Mouse (Mus musculus) limb, embryonic 14.5 days (tissue): Measurements from ENCODE around the gene Rex1bd. TPM values are rescaled to one million over a fixed set of nuclear protein-coding genes. Genes with fewer than 3 reads are reported as not detected.

Experiments
- ATAC-seq: fragments of 200-750 bp; cut with Nextera tagmentation; 2 replicates; pipeline ENCODE4 v1.8.0; 2017; ENCODE audit warnings: low read depth, moderate number of reproducible peaks, moderate TSS enrichment; ENCODE audit not compliant: low FRiP score
- DNase-seq: peaks from one replicate; pipeline ENCODE4 v3.0.0-alpha.2; 2015; ENCODE audit warnings: low spot score
- H3K27ac ChIP-seq: fragments of 300-500 bp; sonication (generic); replicated peaks from 2 replicates; pipeline ENCODE4 v1.5.1; 2014; ENCODE audit warnings: low read depth, mild to moderate bottlenecking, low read length, moderate library complexity, mixed read lengths
- H3K27me3 ChIP-seq: fragments of 300-500 bp; sonication (generic); 2 replicates; pipeline ENCODE4 v1.6.1; 2014; ENCODE audit warnings: low read length, mixed read lengths; ENCODE audit not compliant: control insufficient read depth, insufficient read depth
- H3K36me3 ChIP-seq: fragments of 300-500 bp; sonication (generic); 2 replicates; pipeline ENCODE4 v1.6.1; 2014; ENCODE audit warnings: mild to moderate bottlenecking, low read length, moderate library complexity, mixed read lengths; ENCODE audit not compliant: control insufficient read depth, insufficient read depth
- H3K4me1 ChIP-seq: fragments of 300-500 bp; sonication (generic); 2 replicates; pipeline ENCODE4 v1.6.1; 2014; ENCODE audit warnings: antibody characterized with exemption, low read length, mixed read lengths; ENCODE audit not compliant: control insufficient read depth, insufficient read depth
- H3K4me2 ChIP-seq: fragments of 300-500 bp; sonication (generic); replicated peaks from 2 replicates; pipeline ENCODE4 v1.6.1; 2014; ENCODE audit warnings: low read depth, mild to moderate bottlenecking, low read length, moderate library complexity; ENCODE audit not compliant: severe bottlenecking
- H3K4me3 ChIP-seq: fragments of 300-500 bp; sonication (generic); replicated peaks from 2 replicates; pipeline ENCODE4 v1.5.1; 2014; ENCODE audit warnings: low read length
- H3K9ac ChIP-seq: fragments of 300-500 bp; sonication (generic); 2 replicates; pipeline ENCODE4 v1.6.1; 2014; ENCODE audit warnings: mild to moderate bottlenecking, low read depth, low read length, moderate library complexity; ENCODE audit not compliant: severe bottlenecking
- H3K9me3 ChIP-seq: fragments of 300-500 bp; sonication (generic); 2 replicates; pipeline ENCODE4 v1.6.1; 2016; ENCODE audit warnings: low read length; ENCODE audit not compliant: control insufficient read depth
- POLR2A ChIP-seq: fragments of 200-500 bp; IDR thresholded peaks from 2 replicates; pipeline ENCODE4 v1.8.0; 2012; ENCODE audit warnings: inconsistent platforms, mild to moderate bottlenecking, moderate library complexity, borderline replicate concordance; ENCODE audit not compliant: insufficient read depth, insufficient read length; ENCODE audit errors: extremely low read depth
- WGBS: fragments of 180-500 bp; shearing (Covaris S2); extraction: QIAGEN DNeasy Blood & Tissue Kit; methylation state at CpG from one replicate; pipeline ENCODE4 v1.1.7; 2014; 5-methylcytosine and 5-hydroxymethylcytosine counted together
- polyA plus RNA-seq, 2 experiments: library from polyadenylated mRNA; depleted of rRNA in 1 of 2; stranded (reverse) in 1 of 2; unstranded in 1 of 2; fragments of >200 nt; fragmentation: Nextera tagmentation in 1 of 2; extraction: Ambion mirVana in 1 of 2; gene quantifications; 2 replicates each; pipeline versions ENCODE4 v1.2.1 to v1.2.3; 2012 to 2014

Gene Rex1bd
- polyA plus RNA-seq, 2 experiments, result 152 to 154 TPM

GRCm38 (mm10) chr8:70469938-70470337, 36.6 kb downstream of the Rex1bd start:
- Histone ChIP-seq H3K9ac (no peak overlapping the region), H3K4me3 (no peak overlapping the region), H3K36me3 (peaks cover 7% of the 10 kb centered on the region), H3K27me3 (no peaks in the 10 kb centered on the region), H3K4me2 (no peak overlapping the region), H3K4me1 (peaks cover 9% of the 10 kb centered on the region; the same call in 1 of the 2 replicates), H3K9me3 (no peaks in the 10 kb centered on the region), H3K27ac (no peak overlapping the region)
- ATAC-seq, result no peak
- DNase-seq, result no peak
- no peak for TF ChIP-seq POLR2A
- 83% methylated on average over 2 of the region's 2 CpGs for WGBS

GRCm38 (mm10) chr8:70469295-70469916, 37.1 kb downstream of the Rex1bd start:
- peaks cover 7% of the 10 kb centered on the region for H3K36me3 ChIP-seq
- 63% methylated on average over 10 of the region's 10 CpGs for WGBS
- no peak overlapping the region for H3K4me3 ChIP-seq
- H3K9ac ChIP-seq, result no peak overlapping the region
- TF ChIP-seq POLR2A, result no peak
- no peaks in the 10 kb centered on the region for H3K9me3 ChIP-seq
- H3K4me1 ChIP-seq, result peaks cover 9% of the 10 kb centered on the region; the same call in 1 of the 2 replicates
- H3K4me2 ChIP-seq, result no peak overlapping the region
- no peak for DNase-seq
- no peaks in the 10 kb centered on the region for H3K27me3 ChIP-seq
- ATAC-seq, result no peak
- no peak overlapping the region for H3K27ac ChIP-seq

- ATAC-seq, result no peak
- Histone ChIP-seq H3K9ac (no peak overlapping the region), H3K9me3 (no peaks in the 10 kb centered on the region), H3K4me3 (no peak overlapping the region), H3K36me3 (peaks cover 9% of the 10 kb centered on the region), H3K4me1 (peaks cover 9% of the 10 kb centered on the region; the same call in 1 of the 2 replicates), H3K27ac (no peak overlapping the region), H3K27me3 (no peaks in the 10 kb centered on the region), H3K4me2 (no peak overlapping the region)
- 88% methylated on average over 4 of the region's 4 CpGs for WGBS
- no peak for TF ChIP-seq POLR2A
- DNase-seq, result no peak
Observed at GRCm38 (mm10) chr8:70468733-70469132, 37.8 kb downstream of the Rex1bd start.

GRCm38 (mm10) chr8:70467907-70468306, 38.6 kb downstream of the Rex1bd start:
- 80% methylated on average over 1 of the region's 1 CpGs for WGBS
- no peak overlapping the region for H3K4me2 ChIP-seq
- H3K4me1 ChIP-seq, result peaks cover 14% of the 10 kb centered on the region; the same call in 1 of the 2 replicates
- H3K4me3 ChIP-seq, result no peak overlapping the region
- ATAC-seq, result no peak
- TF ChIP-seq POLR2A, result no peak
- H3K9me3 ChIP-seq, result no peaks in the 10 kb centered on the region
- peaks cover 9% of the 10 kb centered on the region for H3K36me3 ChIP-seq
- DNase-seq, result no peak
- H3K9ac ChIP-seq, result no peak overlapping the region
- no peaks in the 10 kb centered on the region for H3K27me3 ChIP-seq
- no peak overlapping the region for H3K27ac ChIP-seq

- H3K9me3 ChIP-seq, result no peaks in the 10 kb centered on the region
- peak; percentile 51; the same call in 1 of the 2 replicates for ATAC-seq
- H3K4me1 ChIP-seq, result peaks cover 20% of the 10 kb centered on the region
- peaks cover 9% of the 10 kb centered on the region for H3K36me3 ChIP-seq
- H3K4me3 ChIP-seq, result no peak overlapping the region
- TF ChIP-seq POLR2A, result no peak
- no peaks in the 10 kb centered on the region for H3K27me3 ChIP-seq
- 54% methylated on average over 5 of the region's 5 CpGs for WGBS
- DNase-seq, result no peak
- H3K9ac ChIP-seq, result no peak overlapping the region
- no peak overlapping the region for H3K4me2 ChIP-seq
- 0 out of 2 replicates have a peak overlapping the region, but pooled peaks have one; percentile 13 for H3K27ac ChIP-seq
Observed at GRCm38 (mm10) chr8:70467229-70467725, 39.3 kb downstream of the Rex1bd start.
